Mouse (Mus musculus): ENCODE results near the gene Mia2.
A peak's percentile ranks its signal among the peaks of the same experiment; 100 is the strongest.

Gene Mia2

DNA sequence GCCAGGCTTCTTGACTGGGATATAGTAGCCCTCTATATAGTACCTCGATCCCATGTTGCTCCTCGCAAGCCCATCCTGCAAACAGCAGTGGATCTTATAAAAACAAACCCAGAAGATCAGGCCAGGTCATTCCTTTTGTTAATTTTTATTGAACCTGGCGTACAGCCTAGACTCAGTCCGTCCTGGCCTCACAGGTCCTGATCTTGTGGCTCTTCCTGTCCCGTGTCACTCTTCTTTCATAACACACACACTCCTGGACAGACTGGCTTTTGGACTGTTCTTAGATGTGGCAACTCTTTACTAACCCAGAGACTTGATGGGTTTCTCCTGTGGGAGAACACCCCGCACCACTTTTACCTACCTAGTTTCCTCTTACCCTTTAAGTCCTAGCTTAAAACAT, 10.3 kb downstream of the Mia2 start:
- DNase-seq = no peak

DNA sequence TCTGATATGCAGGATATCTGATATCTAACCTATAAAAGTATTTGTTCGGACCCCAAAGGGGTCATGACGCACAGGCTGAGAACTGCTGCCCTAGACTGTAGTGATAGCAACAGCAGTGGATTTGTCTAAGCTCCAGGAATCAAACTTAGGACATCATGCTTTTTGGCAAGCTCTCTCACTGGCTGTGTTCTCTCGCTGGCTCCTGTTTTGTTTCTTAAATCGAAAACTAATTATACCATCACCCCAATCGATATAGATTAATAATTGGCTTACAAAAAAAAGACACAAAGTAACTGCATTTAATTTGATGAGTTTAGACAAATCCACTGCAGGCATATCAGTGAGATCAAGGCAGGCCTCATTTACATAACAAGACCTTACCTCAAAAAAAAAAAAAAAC, 10.9 kb downstream of the Mia2 start:
- no peak for DNase-seq

DNA sequence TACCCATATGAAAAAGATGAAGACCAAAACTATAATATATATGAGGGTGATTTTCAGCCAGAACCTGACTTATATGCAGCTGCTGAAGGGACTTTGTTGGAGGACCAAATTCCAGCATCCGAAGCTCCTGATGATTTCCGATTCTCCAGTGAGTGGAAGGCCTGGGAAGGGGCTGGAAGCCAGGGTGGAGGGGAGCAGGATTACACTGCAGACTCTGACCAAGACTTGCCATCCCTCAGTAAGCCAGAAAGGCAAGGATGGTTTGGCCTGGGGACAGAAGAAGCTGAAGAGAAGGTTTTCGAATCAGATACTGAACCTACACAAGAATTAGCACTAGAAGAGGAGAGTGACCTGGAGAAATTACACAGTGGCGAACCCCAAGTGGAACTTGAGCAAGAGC, 12.3 kb downstream of the Mia2 start:
- DNase-seq = no peak

DNA sequence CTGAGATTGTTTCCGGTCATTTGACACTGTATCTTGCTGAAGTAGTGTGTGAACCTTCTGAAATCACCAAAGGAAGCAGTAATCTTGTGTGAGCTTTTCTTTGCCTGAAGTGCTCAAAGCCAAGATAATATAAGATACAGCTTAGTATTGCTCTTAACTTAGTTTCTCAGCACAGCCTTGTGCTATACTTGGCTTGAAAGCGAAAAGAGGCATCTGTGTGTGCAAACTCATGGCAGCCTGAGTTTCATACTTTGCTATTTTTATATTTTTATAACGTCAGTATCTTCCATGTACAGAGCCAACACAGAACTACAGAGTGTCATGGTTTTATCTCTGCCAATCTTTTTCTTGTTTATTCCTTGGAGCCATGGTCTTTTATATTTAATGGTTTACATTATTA, 21.6 kb downstream of the Mia2 start:
- no peak for DNase-seq

DNA sequence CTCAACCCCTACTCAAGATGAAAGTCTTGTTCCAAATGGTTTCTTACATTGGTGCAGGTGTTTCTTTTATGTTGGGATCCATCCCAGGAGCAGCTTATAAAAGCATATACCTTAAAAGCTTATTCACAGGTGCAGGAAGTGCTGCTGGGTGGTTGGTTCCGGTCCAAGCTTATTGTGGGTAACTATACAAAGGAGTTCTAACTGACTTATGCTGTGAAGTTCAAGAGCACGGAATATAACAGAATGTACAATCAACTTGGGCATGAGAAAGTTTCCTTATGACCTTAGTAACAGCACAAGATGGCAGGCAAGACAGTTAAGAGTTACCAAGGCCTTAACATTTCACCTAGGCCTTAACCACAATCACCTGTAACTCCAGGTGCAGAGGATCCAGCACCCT, 29.8 kb downstream of the Mia2 start:
- DNase-seq = no peak

DNA sequence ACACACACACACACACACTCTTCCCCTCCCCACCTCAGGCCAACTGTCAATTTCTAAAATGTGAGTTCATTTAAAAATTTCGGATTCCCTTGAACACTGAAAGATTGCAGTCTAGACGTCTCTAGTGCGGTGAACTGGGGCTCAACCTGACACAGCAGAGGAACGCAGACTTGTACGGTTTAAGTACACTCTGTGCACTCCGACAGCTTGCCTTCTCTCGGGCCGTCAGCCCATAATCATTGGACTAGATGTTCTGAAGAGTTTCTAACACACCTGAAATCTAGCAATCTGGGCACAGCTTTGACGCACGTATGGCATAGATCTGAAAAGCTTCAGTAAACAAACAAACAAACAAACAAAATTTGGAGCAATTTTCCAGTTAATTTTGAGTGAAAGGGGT, 32.9 kb downstream of the Mia2 start:
- DNase-seq = no peak

DNA sequence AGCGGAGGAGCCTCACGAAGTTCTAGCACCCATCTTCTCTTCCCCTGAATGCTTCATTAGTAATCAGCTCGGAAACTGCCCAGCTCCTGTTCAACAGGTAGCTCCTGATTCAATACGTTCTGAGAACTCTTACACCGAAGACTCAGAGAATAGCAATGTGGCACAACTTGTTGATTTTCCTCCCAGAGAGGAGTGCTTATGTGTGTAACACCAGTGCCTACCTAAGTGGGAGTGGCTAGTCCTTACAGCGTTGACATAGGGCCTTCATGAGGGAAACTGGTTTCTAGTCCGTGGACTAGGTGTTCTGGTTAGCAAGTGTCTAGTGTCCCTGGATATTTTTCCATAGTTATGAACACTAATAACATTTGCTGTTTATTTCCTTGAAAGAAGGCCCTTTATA, 33.4 kb downstream of the Mia2 start:
- peak; percentile 77 for DNase-seq

DNA sequence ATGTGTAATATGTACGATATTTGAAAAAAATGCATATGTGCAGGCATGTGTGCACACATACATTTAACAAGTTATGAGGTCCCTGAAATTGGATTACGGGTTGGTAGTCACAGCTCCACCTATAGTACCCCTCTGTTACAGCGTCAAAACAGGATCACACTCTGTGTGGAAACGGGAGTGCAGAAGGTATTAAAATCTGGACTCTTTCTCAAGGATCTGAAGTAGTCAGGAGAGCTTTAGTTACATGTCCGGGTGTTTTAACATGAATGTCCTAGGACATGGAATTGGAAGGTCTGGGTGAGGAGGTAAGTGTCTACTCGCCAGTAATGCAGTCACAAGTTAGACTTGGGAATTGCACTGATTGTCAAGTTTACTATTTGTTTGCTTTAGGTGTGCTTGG, 34.0 kb downstream of the Mia2 start:
- peak; percentile 77 for DNase-seq

DNA sequence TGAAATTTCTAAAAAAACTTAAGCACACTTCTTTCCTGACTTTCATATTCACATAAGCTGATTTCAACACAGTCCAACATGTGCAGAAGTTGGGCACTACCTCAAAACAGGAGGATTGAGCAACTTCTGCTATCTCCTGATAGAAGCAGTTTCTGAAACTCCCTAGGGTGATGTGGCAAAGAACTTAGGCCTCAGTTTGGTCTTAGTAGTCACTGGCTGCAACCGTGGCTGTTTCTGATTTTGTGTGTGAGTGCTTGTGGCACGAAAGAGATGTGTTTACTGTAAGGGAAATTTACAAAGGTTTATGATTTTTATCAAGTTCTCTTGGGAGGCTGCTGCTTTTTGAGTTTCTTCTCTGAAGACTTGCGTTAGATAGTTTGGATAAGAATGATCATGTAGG, 34.6 kb downstream of the Mia2 start:
- DNase-seq = peak; percentile 73

DNA sequence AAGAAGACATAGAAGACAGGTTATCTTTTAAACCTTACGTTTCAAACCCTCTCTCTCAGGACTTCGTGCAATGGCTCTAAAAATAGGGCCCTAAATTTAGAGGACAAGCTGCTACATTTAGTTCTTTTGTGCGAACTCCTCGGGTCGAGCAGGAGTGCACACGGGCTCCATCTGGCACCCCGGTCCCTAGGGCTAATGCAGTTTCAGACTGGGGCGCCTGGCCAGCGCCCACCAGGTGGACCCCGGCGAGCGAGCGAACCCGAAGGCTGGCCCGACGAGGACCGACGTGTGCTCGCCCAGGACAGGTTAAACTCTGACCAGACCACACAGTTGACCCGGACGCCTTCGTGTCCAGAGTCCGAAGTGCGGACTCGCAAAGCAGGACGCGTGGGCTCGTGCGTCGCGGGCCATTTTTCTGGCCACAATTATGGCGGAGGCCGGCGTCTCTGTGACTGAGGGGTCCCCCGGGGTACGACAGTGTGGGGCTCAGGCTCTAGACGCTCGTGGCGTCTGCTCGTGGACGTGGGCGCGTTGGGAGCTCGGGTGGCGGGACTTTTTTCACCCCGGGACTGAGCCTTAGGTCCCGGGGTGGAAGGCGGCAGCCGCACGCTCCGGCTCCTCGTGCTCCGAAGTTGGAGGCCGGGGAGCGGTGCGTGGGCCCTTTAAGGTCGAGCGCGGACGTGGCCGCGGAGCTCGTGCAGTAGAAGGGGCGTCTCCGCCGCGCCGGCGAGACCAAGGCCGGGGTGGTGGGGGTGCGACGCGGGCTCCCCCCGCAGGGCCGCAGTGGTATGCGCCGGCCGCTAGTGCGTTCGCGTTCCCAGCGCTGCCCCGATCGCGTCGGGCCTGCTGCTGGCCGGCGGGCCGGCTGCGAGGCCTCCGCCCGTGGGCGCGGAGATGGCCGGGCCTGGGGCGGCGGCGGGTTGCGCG, 35.3 kb downstream of the Mia2 start:
- peak; percentile 95 for DNase-seq

DNA sequence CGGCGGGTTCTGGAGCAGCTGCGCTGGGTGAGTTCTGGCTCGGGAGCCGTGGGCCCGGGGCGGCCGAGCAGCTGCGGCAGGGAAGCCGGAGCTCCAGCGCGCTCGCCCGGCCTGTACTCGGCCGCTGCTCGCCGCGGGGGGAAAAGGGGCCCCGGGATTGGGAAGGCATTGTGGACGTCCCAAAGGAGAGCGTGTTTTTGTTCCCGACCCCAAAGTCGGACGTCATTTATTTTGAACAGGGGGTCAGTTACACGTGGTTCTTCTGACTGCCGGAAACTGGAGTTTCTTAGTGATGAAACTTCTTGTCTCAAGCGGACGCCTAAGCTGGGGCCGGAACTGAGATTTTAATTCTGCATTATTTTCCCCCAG, 36.0 kb downstream of the Mia2 start:
- peak; percentile 59 for DNase-seq

DNA sequence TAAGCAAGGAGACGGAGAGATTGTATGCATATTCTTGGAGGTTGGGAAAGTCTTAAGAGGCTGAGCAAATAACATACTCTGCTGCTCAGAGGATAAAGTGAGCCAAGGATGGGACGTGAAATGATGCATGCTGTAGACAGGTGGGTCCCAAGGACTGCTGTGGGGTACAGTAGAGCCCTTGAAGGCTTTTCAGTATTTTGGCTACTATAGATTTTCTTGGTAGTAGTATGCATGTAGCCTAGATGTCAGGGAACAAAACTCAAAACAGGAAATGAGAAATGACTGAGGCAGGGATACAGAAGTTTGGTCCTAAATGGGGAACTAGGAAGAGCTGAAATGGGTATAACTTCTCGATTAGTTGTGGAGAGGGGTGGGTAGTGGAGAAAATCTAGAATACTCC, 36.9 kb downstream of the Mia2 start:
- no peak for DNase-seq

DNA sequence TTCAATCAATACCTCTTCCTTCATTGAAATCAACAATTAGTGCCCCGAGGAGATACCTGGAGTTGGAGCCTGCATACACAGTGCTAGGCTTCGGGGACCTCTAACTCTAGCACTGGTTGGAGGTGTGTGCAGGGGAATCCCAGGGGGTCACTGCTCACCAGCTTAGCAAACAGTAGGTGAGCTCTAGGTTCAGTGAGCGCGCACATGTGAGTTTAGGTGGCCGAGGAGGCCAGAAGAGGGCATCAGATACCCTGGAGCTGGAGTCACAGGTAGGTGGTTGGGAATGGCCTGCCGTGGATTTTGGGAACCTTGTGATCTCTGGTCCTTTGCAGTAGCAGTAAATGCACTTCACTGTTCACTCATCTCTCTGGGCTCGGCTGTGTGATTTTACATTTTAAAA, 37.3 kb downstream of the Mia2 start:
- DNase-seq = peak; percentile 12

DNA sequence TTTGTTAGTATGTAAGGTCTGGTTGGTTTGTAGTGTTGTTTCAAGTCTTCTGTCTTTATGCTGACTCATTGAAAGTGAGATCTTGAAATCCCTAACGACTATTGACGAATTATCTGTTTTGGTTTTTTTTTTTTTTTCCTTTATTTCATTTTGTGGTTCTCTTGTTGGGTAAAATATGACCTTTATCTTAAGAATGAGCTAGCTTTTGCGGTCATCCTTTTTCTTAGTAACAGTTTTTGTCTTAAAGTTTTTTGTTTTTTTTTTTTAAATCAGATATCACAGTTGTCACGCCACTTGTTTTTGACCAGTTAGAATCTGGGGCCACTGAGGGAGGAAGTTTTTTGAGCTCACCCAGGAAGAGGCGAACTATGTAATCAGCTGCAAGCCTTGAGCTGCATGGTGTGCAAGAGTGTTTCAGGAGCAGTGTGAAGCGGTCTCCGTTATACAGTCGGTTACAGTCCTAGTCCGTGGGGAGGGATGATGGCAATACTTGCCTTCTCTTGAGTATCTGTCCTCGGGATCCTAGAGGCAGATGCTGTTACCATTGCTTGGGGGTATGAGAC, 37.9 kb downstream of the Mia2 start:
- peak; percentile 12 for DNase-seq

DNA sequence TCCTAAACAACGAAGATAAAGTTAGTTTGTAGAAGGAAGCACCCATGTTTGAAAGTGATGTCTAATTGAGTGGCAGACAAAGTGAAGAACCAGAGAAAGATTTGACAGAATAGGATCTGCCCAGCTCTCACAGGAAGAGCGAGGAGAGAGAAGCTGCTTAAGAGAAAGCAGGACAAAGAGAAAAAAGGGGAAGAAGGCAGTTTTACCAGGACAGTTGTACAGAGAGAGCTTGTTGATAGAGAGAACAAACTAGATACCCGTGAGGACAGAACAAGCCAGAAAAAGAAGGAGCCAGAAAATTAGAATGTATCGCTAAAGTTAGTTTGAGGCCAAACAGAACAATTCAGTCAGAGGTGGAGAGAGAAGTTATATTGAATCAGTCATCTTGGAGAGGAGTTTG, 39.5 kb downstream of the Mia2 start:
- no peak for DNase-seq

DNA sequence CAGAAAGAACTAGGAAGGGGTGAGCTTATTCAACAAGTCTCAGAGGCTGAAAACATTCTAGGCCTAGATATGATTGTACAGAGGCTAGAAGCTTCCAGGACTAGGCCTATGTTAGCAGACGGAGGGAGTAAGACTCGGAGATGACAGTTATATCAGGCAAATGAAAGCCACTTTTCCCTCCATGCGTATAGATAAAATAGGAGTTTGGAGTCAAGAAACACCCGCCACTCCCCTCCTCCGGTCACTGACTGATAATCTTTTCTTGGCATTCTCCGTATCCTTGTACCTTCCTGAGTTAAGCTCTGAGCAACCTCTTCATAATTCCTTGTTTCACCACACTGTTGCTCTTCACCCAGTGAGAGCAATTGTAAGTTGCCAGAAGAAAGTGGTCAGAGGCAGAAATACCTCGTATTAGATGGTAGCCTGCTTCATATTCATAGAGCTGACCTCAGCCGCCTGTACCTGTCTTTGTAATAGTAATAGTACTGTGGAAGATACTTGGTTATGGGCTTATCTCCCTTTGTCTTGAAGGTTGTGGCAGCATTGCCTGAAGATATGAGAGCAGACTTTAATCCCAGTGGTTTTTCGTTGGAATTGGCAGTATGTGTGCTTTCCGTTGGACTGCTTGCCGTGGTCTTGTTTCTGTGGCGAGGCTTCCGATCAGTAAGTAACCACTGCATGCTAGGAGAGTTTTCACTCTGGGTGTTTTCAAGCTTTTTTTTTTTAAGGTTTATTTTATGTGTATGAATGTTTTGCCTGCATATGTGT, 40.1 kb downstream of the Mia2 start:
- no peak for DNase-seq

DNA sequence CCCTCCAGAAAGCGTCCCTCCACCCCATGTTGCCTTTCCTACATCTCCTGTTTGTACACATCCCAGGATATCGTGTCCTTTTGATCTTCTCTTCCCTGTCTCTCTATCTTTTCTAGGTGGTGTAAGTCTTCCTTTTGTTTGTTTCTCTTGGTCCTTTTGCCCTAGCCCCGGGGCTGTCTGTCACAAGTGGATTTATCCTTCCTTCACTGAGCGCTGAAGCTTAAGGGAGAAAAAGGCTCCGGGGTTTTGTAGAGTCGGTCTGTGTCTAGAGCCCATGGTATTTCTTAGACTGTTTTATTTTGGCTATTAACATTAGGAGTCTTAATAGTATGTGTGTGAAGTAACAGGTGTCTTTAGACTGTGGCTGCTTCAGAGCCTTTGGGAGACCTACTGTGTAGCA, 41.4 kb downstream of the Mia2 start:
- no peak for DNase-seq

DNA sequence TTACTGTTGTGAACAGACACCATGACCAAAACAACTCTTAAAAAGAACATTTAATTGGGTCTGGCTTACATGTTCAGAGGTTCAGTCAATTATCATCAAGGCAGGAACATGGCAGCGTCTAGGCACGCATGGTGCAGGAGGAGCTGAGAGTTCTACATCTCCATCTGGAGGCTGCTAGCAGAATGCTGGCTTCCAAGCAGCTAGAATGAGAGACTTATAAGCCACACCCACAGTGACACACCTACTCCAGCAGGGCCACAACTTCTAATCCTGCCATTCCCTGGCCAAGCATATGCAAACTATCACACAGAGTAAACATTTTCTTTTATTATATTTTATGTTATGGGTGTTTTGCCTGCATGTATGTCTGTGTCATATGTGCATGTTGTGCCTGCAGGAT, 43.8 kb downstream of the Mia2 start:
- peak; percentile 36 for DNase-seq

DNA sequence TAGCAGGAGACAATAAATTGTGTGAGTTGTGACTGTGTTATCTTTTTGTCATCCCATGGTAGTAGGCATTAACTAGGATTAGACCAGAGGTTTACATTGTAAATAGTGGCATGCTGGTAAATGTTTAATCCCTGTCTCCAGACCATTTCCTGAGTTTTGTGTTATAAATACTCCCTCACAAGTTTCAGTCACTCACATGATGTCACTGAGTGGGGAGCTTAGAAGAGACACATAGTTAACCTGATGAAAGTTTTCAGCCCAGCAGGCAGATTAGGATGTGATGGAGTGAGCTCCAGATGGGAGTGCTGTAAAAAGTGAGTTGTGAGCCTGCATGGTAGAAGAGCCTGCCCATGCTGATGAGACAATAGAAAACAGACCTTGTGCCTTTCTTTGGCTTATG, 49.5 kb downstream of the Mia2 start:
- no peak for DNase-seq

DNA sequence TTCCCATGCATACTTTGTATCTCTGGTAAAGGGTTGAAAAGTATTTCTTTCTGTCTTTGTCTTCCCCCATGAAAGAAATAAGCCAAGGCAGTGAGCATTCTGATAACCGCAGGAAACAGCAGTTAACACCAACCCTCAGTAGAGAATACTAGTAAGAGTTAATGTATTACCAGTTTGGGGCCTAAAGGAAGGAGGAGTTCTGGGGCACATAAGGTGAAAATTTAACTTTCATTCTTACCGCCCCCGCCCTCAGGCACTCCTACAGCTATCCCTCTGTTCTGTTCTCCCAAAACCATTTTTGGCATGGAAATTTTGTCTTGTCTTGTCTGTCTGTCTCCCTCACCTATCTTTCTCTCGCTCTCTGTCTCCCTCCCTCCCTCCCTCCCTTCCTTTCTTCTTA, 54.1 kb downstream of the Mia2 start:
- DNase-seq = no peak

DNA sequence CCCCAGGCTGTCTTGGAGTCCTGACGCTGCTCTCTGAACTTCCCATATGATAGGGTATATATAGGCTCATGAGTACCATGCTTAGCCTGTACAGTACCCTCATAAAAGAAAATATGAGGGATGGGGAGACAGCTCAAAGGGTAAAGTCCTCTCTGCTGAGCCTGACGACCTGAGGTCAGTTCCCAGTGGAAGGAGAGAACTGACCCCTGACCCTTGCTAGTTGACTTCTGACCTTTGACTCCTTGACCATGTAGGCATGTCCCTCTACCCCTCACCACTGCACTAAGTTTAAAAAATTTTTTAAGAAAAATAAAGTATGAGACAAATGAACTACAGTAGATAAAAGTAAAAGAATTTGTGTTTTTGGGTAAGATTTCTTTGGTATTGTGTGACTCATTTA, 65.5 kb downstream of the Mia2 start:
- DNase-seq = no peak

DNA sequence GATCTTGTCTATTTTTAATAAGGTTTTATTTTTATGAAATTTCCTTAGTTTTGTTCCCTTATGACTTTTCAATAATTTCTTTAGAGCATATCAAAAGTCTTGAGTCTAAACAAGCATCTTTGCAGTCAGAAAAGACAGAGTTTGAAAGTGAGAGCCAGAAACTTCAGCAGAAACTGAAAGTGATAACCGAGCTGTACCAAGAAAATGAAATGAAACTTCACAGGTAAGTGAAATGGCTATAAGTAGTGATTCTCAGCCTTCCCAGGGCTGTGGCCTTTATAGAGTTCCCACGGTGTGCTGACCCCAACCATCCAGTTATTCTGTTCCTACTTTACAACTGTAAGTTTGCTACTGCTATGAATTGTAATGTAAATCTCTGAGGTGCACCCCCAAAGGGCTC, 67.2 kb downstream of the Mia2 start:
- no peak for DNase-seq

DNA sequence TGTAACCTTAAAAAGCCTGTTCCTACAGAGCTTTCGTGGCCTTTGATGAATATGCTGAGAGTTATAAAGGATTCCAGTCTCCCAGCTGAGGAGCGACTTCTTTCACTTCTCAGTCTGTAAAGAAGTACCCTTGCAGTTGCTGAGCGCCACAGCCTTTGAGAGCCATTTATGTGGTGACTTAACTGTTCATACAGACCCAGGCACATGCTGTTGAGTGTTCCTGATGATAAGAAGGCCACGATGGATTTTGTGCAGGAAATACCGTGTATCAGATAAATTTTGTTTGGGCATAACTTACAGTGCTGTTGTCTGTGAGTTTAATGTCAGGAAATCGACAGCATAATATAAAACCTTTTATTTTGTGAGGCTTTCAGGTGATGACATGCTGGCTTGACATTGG, 68.9 kb downstream of the Mia2 start:
- no peak for DNase-seq

DNA sequence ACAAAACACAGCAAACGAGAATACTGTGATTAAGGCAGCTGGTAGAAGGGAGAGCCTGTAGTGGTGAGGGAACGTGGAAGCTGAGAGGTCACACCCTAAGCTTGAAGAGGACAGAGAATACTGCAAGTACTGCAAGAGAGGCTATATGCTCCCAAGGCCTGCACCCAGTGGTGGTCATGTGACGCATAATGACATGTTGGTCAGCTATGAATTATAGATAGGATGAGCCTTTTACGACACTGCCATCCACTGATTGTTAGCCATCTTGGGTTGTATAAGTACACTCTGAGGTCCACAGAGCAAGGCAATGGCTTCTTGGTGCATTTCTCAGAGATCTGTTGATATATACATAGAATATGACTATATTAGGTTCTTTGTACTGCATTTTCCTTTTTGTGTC, 71.0 kb downstream of the Mia2 start:
- DNase-seq = no peak

All from lung, postnatal 36 days (tissue).